Mouse (Mus musculus): ENCODE measurements at regions not wholly inside any gene's neighbourhood (a gene's known extent, or its start where the extent isn't known, plus 50 kb on each side); places are given as distances from the start of the nearest gene placed in this dataset.
A peak's percentile ranks its signal among the peaks of the same experiment; 100 is the strongest.

DNA sequence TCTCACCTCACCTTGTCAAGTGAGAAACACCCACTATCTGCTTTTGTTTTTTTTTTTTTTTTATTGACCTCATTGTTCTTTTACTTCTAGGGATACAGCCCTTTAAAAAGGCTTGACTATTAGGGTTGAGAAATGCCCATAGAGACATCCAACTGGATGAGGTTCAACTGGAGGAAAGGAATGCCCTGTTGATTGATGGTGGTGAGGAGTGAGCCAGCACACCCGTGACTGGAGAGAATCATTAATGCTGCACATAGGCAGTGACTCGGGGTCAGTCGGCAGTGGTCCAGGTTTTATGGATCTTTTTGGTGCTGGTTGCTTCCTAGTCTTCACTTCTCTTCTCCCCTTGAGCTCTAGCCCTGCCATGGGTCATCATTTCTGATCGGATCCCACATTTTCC is 82.9 kb upstream of the Cryz start:
- no peak for DNase-seq

DNA sequence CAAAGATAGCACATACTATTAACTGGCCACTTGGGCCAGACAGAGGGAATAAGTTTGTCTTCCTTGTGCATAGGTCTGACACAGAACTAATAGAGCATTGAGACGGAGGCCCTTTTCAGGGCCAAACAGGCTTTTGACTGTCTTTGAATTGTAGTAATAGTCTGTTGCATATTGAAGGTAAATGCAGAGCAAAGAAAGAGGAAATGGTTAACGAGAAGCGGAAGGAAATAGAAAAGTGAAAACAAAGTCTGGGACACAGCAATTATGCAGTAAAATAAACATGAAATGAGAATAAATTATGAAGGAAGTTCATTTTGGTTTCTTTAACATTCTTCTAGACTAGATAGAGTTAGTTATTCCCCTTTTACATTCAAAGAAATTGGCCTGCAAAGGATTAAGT is 86.4 kb upstream of the Cryz start:
- no peak for DNase-seq

DNA sequence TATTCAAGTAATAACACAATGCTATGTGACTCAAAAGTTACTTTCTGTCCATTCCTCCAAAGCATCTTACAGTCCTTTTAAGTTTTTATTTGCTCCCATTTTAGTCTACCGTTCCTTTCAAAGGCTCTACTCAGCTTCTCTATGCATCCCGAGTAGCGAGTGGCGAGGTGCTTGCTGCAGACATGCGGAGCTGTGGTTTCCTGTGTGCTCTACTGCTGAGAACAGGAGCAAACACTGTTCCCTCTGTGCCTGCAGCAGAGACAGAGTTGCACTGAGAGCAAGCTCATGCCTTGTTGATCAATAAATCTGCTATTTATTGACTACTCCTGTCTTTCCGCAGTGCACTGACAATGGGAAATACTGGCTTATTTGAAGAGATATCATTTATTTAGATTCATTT is 87.1 kb upstream of the Cryz start:
- peak in 1 of 2 experiments; percentile 7 for DNase-seq

DNA sequence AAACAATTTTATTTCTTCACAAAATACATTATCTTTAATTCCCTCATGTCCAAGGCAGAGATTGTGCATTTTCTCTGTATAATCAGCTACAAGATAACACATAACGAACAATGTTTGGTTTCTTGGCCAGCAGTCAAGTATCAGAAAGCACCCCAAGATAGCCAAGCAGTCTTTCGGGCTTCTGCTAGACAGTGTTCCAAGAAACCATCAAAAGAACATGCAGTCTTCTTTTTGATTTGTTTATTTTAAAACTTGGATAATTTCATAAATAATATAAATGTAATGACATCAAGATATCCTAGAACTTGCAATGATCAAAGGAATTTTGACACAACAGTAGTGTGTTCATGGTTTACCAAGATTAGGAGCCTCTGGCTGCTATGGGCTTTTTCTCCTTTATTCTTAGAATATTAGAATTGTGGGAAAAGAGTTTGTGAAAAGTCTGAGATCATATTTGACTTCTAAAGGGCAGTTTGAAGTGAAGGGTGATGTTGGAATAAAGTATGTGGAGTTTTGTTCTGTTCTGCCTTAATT is 103.1 kb upstream of the Cryz start:
- DNase-seq = no peak

DNA sequence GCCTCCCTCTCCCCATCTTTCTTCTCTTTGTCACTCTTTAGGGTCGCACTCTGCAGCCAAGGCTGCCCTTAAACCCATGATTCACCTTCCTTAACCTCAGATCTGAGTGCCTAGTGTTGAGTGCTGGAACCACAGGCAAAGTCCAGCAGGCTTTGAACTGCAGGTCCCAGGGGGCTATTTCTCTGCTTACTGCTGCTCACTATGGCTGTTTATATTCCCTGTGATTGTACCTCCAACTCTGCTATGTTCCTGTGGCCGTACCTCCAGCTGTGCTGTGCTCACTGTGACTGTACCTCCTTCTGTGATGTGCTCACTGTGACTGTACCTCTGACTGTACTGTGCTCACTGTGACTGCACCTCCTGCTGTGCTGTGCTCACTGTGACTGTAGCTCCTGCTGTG is 124.1 kb upstream of the Cryz start:
- DNase-seq = no peak

DNA sequence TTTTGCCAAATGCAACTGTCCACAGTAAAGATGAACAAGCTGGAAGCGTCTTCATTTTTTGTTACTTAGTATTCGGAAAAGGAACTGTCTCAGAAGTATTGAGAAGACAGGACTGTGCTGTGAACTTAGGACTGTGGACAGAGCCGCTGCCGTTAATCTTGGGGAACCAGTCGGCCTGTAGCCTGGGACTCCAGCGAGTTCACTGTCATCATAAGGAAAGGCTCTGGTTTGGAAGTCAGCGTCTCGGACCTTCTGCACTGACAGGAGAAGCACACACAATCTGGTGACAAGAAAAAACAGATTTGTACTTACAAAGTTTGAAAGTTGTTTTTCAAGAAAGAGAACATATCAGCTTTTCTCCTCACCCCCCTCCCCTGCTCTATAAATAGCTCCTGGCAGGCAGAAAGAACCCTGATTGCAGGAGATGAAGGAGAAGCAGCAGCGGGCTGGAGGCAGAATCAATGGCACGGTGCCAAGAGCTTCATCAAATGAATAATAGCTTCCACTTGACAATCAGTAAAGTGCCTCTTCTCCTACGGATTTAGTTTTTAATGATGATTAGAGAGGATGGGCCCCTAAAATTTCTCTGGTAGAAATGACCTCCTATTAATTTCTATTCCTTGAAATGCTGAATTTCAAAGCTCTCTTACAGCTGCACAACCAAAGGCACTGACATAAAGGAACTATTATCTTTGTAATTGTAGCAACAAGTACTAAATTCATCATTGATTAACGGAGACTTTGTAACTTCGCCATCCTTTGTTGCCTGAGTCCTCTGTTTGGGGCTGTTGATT is 128.7 kb upstream of the Cryz start:
- no peak for DNase-seq

DNA sequence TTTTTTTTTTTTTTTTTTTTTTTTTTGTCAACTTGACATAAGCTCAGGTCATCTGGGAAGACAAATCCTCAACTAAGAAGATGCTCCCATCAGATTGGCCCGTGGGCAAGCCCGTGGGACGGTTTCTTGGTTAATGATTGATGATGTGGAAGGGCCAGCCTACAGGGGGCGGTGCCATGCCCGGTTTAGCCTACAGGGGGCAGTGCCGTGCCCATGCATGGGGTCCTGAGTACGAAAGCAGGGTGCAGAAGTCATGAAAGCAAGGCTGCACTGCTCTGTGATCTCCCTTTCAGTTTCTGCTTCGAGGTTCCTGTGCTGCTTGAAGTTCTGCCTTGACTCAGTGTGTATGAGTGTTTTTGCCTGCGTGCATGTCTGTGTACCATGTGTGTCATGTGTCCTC is 127.7 kb upstream of the Lhx8 start:
- DNase-seq = peak in 1 of 2 experiments; percentile 11

DNA sequence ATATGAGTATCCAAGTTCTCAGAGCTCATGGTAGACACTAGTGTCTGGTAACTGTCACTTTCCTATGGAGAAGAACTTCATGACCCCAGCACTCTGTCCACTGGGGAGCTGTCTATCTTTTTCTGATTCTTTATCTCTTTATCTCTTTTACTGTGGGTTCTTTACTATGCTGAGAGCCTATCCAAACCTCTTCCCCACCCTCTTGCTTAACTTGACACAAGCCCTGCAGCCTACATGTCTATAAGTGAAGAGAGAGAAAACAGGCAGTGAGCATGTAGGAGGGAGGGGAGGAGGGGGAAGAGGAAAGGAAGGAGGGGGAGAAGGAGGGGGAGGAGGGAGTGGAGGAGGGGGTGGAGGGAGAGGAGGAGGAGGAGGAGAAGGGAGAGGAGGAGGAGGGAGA is 122.6 kb upstream of the Lhx8 start:
- DNase-seq = no peak

DNA sequence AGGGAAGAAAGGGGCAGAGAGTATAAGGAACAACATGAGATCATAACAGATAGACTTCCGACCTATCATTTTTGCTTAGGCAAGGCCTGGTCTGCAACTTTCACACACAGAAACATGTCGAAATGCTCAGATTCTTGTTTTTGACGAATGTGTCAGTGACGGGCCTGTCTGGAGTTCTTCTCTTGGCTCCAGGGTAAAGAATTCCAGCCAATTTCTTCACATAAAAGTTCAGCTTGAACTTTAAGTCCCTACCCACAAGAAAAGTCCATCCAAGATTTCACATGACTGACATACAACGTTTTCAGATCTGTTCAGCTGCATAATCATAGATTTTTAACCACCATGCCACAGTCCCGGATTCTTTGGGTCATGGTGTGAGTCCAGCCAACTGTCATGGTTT is 122.1 kb upstream of the Lhx8 start:
- DNase-seq = no peak

DNA sequence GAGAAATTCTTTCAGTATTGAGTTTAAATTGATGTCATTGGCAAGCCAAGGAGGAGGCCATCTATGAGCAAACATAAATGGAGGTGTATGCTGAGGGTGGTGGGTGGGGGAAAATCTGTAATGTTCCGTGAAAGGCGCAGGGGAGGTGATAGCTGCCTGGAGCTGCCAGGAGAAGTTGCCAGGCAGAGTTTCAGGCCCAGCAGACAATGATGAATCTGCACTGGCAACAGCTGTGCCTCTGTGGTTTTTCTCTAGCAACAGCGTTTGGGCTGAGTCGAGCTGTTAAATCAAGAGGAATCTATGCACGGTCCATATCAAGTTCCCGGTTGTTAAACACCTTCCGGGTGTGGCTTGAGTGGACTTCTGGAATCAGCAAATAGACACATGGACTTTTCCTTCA is 120.7 kb upstream of the Lhx8 start:
- DNase-seq = no peak

DNA sequence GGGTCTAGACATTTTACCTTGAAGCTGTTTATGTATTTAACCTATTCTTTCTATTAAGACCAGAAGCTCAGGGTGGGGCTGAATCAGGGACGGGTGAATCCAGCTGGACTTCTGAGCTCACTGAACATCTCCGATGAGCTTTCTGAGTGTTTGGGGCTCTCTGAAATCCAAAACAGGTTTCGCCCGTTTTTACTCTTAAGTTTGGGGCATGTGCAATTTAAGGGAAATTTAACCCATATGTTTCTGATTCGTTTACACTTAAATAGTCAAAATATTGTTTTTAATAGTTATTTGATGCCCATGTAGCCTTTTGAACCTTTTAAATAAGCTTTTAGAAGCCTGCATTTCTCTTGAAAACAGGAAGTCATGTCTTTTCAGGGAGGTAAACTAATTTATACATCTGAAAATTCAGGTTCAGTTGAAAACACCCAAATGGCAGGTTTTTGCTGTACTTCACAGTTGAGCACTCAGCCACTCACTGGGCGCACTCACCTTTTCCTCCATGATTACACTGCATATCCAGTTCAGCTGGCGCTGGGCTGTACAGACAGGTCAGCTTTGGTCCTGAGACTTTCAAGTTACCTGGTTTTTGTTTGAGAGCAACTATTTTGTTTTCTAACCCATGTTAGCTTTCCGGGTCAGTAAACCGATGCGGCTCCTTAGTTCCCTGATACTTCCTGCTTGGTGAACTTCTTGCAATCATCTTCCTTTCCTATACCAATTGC is 113.1 kb upstream of the Lhx8 start:
- no peak for DNase-seq

DNA sequence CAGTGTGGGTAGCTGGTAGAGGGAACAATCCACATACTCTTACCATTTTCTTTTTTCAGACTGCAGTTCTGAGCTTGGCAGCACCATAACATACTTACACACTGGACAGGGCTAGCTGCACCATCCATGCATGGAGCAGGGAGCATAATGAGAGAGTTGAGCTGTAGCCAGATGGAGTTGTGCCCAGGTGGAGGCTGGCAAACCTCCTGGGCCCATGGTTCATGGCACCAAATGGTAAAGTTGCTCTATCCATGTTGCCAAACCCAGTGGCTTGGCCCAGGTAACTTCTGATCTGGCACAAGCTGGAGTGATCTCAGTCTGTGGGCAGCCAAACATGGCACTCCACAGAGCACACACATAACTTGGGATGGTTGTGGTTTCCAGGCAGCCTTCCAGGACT is 111.0 kb upstream of the Lhx8 start:
- no peak for DNase-seq

DNA sequence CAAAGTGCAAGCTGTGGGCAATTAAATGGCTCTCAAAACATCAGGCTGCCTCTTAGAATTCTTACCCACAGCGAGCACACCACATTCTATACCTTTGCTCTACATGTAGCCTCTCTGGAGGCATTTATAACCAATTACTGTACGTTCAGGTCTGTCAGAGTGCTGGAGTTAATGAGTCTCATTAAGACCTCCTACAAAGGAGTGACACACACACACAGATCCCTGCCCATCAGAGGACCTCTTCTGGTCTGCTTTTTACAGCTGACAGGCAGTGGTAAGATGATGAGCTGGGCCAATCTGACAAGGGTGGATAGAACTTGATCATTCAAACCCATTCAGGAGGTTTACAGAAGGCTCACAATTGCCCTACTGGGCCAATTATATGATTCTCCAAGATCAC is 110.4 kb upstream of the Lhx8 start:
- no peak for DNase-seq

DNA sequence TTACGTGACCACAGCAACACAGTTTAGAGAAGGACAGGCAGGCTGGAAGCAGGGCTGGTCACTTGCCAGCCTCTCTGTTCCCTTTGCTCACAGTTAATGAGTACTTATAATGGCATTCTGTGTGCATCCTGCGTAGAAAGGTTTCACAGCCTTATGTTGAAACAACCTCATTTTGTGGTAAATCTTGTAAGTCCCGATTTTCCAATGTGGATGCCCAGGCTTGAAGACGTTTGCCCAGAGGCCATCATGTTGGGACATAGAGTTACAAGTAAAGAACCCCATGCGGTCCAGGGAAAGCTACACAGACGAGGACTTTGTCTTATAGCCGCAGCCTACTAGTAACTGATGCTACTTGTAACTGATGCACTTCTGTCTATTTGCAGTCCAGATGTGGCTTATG is 100.4 kb upstream of the Lhx8 start:
- DNase-seq = no peak

DNA sequence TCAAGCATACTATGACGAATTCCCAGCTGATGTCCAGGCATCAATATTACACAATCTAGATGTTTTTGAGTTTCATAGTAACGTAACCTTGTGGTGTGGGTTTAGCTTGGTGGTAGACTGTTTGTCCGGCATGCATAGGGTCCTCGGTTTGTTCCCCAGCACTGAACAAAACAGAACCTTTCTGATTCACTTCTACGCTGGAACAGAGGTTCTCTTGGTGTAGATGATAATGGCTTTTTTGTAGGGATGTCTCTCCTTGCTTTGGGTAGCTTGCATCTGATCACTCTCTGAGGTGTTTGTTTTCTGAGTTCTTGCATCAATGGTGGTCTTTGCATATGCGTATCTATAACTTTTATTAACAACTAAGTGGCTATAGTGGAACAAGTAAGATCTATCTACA is 99.2 kb upstream of the Lhx8 start:
- no peak for DNase-seq

DNA sequence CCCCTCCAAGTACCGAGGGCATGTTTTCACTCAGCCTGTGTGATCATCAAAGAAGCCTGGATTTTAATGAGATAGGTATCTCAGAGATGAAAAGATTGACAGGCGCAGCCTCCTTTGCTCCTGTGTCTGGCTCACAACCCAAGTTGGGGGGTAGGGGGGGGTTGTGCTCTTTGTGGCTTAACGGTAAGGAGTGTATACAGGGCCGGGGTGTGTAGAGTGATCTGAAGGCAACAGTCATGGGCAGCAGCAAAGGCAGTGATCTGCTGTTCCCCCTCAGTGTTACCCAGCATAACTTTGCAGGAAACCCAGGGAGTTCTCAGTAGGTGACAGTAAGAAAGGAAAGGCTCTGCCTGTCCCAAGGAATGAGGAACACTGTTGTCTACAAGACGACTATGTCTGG is 94.1 kb upstream of the Lhx8 start:
- no peak for DNase-seq

DNA sequence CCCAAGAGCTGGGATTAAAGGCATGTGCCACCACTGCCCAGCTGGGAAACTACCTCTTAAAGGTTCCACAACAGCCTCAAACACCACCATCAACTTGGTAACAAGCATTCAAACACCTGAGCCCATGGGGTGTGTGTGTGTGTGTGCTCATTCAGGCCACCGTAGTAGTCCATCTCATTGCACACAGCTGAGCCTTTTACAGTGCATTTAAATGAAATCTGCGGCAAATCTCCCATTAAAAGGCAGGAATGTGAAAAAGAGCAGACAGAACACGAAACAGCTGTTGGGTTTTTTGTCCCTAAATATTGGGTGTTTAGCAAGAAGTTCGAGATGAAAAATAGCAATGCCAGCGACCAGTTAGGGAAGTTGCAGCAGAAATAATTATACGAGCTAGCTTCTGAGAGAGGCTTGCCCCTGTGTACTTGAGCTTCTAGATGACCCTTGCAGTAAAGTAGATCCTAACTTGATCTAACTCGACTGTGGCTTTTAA is 91.0 kb upstream of the Lhx8 start:
- DNase-seq = no peak

DNA sequence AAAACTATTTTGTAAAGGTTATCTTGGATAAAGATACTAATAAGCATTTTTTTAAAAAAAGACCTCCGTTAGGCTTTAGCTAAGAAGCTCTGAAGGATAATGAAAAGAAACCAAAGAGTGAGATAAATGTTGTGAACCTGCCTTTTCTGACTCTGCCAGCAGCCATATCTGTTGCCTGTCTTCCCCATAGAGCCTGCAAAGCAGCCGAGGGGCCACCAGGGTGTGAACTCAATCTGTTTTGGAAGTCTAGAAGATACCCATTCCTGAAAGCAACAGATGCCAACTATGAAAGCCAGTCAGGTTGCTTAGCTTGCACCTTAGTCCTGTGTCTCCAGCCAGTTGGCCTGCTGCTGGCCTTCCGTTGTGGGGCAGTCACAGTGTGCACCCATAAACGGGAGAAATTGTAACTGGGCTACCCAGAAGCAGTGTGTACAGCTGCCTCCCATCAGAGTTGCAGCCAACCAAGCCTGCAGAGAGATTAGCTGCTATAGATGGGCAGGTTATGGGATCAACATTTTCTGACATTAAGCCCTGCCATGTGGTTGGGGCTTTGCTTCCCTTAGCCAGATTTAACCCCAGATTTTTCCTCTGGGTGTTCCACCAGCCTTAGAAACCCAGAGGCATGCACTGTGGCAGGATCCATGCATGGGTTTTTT is 87.8 kb upstream of the Lhx8 start:
- no peak for DNase-seq

DNA sequence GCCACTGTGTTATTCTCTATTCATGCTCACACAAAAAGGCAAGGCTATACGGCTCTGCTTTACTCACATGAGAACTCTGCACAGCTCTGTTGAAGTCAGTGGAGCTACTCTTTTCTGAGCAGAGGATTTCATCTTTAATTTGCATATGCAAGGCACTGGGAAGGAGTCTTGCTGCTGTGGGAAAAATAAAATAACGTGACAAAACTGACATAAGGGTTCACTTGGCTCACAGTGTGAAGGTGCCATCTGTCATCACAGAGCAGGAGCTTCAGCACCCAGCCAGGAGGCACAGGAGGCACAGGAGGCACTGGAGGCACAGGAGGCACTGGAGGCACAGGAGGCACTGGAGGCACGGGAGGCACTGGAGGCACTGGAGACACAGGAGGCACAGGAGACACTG is 83.9 kb upstream of the Lhx8 start:
- DNase-seq = no peak

DNA sequence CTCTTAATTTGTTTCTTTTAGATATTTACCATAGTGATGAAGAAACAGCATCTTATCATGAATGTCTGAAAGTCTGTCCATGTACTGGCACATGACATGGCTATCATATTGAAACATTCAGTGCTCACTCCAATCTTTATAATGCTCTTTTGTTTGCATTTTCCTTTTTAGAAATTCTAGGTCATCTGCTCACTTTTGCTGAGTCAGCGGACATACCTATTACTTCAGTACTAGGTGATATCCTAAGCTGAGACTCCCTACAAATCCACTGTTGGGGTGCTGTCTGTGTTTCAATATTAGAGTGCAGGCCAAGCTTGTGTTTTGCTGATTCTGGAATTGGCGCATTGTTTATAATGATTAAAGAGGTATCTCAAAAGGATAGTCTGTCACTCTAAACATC is 79.8 kb upstream of the Lhx8 start:
- no peak for DNase-seq

DNA sequence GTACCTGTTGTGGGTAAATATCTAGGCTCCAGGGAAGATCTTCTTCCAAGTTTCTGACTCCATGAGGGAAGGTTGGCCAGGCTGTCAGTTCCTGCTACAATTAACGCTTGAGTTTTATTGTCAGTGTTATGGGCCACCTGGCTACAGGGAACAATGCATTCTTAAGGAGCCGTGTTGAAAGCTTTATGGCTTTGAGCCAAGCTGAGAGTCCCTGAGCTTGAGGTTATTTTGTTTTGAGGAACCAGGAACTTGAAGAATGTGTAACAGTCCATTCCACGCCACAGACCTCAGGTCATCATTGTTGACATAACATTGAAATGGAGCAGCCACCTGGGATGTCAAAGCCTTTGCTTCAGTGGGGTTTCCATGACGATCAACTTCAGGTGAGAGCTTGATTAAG is 71.6 kb upstream of the Lhx8 start:
- no peak for DNase-seq

DNA sequence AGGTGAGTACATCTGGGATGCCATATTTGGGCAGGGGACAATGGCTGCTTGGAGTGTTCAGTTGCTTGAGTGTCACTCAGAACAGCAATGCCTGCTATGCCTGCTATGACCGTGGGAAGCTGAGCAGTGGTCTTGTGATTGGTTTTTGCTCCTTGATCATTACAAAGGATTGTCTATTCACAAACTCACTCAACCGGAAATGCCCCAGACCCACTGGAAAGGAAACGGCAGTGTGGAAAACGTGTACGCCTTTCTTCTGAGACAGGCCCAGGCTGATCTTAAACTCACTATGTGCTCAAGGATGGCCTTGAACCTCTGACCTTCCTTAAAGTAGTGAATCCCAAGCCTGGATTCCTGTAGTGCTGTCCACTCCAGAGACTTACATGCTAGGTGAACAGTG is 63.2 kb upstream of the Lhx8 start:
- DNase-seq = no peak

DNA sequence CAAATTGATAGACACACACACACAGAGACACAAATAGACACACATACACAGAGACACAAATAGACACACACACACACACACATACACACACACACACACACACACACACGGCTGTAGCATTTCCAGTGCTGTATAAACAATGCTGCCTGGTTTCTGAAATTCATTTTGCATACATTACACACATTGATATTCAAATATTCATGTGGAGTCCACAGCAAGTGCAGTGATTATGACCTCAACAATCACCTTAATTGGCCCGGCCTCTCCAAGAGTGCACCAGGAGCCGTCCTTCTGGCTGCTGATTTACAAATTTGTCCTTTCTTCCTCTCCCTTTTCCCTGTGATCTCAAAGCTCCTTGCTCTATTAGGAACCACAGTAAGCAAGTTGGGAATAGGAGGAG is 61.2 kb upstream of the Lhx8 start:
- DNase-seq = no peak

DNA sequence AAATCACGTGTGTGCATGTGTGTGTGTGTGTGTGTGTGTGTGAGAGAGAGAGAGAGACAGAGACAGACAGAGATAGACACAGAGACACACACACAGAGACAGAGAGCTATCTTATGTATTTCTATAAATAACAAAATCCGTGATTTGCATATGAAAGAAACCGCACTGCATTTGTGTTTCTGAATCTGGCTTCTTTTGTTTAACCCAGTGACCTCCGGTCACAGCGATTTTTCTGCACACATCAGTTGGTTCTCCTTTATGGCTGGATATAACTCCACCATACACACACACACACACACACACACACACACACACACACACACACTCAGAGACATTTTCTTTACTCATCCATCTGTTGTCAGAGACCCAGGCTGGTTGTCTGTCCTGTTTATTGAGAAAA is 58.2 kb upstream of the Lhx8 start:
- DNase-seq = no peak
